Mouse (Mus musculus): Measurements from ENCODE around the gene Cacna2d3.

- TF ChIP-seq POLR2A (IDR thresholded peaks at IDR 0.05; ENCODE audit: control insufficient read depth, low read depth, low read length) (no peak), CTCF (IDR thresholded peaks at IDR 0.05; ENCODE audit: control insufficient read depth, insufficient read depth, insufficient replicate concordance, low read depth, low read length) (no peak)
Observed at GRCm38 (mm10) chr14:29341581-29341980, 380.1 kb downstream of the Cacna2d3 start.

Data from testis, adult 2 months (tissue).